Mouse (Mus musculus) inflammation-experienced regulatory T-cells, adult 6 months (primary cell): Measurements from ENCODE around the gene Rrp7a. TPM values are rescaled to one million over a fixed set of nuclear protein-coding genes. Genes with fewer than 3 reads are reported as not detected.

Experiments used
- polyA plus RNA-seq, 3 experiments: library from polyadenylated mRNA; unstranded; fragments of 100-300 nt; shearing (Covaris generic); gene quantifications; one replicate each; pipeline ENCODE4 v1.2.1; 2017

The Rrp7a gene
- polyA plus RNA-seq, 3 experiments from 2014 or later: 70.6 to 86.9 (median 82.4) TPM

Other genes with a start within 250 kb of the Rrp7a start
- 10 to 100 TPM; 13.1 to 21.1 (median 13.8) TPM for gene Tcf20, start 134.9 kb downstream of the Rrp7a start, polyA plus RNA-seq
- under 1 TPM in 2 of 3 experiments, not detected in 1; 0.26 to 0.92 TPM for gene Nfam1, start 89.5 kb downstream of the Rrp7a start, polyA plus RNA-seq
- 10 to 100 TPM; 63.6 to 95.2 (median 80.0) TPM for gene Serhl, start 33.3 kb downstream of the Rrp7a start, polyA plus RNA-seq
- 100 to 1,000 TPM; 162 to 203 (median 174) TPM for gene Poldip3, start 26.6 kb upstream of the Rrp7a start, polyA plus RNA-seq
- gene Cyb5r3, start 49.8 kb upstream of the Rrp7a start, polyA plus RNA-seq: 10 to 100 TPM; 58.4 to 85.8 (median 76.2) TPM
- not detected for gene A4galt, start 129.0 kb upstream of the Rrp7a start, polyA plus RNA-seq
- gene Arfgap3, start 227.4 kb upstream of the Rrp7a start, polyA plus RNA-seq: 10 to 100 TPM; 11.7 to 14.1 (median 13.4) TPM